Mouse (Mus musculus) embryonic fibroblast, embryonic 13.5 days (primary cell): ENCODE measurements around the gene Mapre3.

Experiments
- CTCF ChIP-seq: IDR thresholded peaks from 2 replicates; pipeline ENCODE4 v1.5.1; 2011; ENCODE audit warnings: mild to moderate bottlenecking, control low read depth, low read length, moderate library complexity, borderline replicate concordance; ENCODE audit not compliant: insufficient read depth
- POLR2A ChIP-seq: IDR thresholded peaks from 2 replicates; pipeline ENCODE4 v1.6.1; 2011; ENCODE audit warnings: low read depth, mild to moderate bottlenecking, control low read depth, low read length, moderate library complexity

- TF ChIP-seq CTCF (no peak), POLR2A (no peak)
Measured at GRCm38 (mm10) chr5:30864322-30864721, 49.9 kb downstream of the Mapre3 start.
